Mouse (Mus musculus): ENCODE results near the gene Rarg. TPM values are rescaled to one million over a fixed set of nuclear protein-coding genes. Genes with fewer than 3 reads are reported as not detected.
A peak's percentile ranks its signal among the peaks of the same experiment; 100 is the strongest.

Rarg gene
- polyA plus RNA-seq, 1 experiment from 2014 or later = 32.0 TPM

DNA sequence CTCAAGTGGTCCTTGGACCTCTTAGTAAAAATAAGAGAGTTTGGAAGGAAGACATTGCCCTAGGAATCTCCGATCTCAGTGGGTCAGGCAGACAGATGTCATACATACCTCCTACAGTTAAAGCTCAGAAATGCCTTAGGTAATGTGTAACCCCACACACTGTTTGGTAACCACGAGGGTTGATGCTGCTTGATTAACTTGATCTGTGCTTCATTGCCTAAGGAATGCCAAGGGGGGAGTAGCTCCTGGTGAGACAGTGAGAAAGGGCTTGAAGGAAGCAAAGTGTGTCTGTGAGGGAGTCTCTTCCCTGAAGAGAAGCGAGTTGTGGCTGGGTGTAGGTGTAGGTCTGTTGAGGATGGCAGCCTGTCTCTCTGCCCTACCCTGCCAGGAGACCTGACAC is 50.0 kb downstream of the Rarg start:
- DNase-seq (ENCODE audit: low read depth, low spot score) (no peak), ATAC-seq (peak; percentile 59)
- POLR2A ChIA-PET = interaction anchor here (0.9 to 1.1 kb wide), 3 partner anchors 14 to 96 kb away, joined by 4 to 5 read pairs (median 4); no protein-coding TSS in a partner anchor
- CTCF ChIA-PET = interaction anchor here (0.9 to 11.5 kb wide), 5 partner anchors 15 to 40 kb away, joined by 3 to 59 read pairs (median 3); no protein-coding TSS in a partner anchor
- in situ Hi-C loops (cut with MboI; ENCODE audit: low pct_unique_long_range_greater_than_20kb) = no loop called here
- no peaks in the 10 kb centered on the region for H3K27me3 ChIP-seq
- no peak for TF ChIP-seq CTCF (IDR thresholded peaks at IDR 0.05)

DNA sequence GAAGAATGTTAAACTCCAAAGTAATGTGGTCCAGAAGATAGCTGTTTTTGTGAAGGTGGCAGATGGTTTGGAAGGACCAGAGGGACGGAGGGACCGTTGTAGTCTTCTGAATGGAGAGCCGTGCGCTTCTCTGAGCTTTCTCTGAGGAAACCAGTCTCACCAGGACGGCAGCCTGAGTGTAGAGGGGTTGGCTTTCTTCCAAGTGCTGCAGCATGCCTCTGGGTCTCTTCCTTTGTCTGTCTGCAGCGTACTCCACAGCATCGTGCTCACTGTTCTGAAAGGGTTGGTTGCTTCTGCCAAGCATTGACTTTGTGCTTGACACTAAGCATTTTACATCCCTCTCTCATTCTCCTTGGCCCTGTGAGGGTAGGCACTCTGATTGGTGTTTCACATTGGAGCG is 51.5 kb downstream of the Rarg start:
- no peak for TF ChIP-seq CTCF (IDR thresholded peaks at IDR 0.05)
- DNase-seq (ENCODE audit: low read depth, low spot score) (no peak), ATAC-seq (no peak)
- ChIA-PET POLR2A (no interaction called here), CTCF (interaction anchor here (1.0 to 11.5 kb wide), 4 partner anchors 11 to 28 kb away, joined by 3 to 59 read pairs (median 8); no protein-coding TSS in a partner anchor)
- H3K27me3 ChIP-seq = no peaks in the 10 kb centered on the region
- in situ Hi-C loops (cut with MboI; ENCODE audit: low pct_unique_long_range_greater_than_20kb) = no loop called here

DNA sequence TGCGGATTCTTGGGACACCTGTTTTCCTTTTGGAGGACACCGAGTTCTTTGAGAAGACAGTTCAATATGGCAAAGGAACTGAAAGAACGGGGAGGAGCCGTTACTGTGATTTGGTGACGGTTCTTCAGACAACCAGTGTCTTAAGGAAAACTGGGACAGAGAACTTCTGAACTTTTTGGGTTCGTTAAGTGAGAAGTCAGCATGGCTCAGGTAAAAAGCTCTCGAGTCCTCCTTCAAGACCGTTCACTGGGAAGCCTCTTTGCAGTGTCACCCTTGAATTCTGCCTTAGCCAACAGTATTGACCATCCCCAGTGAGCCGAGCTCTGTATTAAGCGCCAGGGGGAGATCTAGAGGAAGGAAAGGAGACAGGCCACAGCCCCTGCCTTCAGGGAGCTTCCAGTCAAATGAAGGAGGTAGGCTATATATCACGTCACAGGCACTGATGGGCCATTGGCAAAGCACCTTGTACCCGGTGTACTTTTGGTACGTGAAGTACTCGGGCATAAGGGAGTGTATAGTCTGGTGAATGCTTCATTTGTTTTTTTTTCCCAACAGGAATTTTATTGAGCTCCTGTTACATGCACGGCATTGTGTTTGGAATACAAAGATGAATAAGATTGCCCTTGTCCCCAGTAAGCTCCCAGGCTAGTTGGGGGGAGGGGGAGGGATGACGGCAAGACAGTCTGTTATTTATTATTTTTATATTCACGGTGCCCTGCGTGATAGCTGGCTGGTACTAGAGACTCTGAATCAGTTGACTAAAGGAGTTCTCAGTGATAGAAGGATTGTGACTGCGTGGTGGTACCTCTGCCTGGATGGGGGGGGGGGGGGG is 52.4 kb downstream of the Rarg start, which contains the start of gene Csad:
Csad (minus strand) TSS at position 51 of the 832 bp plus-strand sequence.
- ATAC-seq (no peak), DNase-seq (ENCODE audit: low read depth, low spot score) (no peak)
- ChIA-PET POLR2A (interaction anchor here (0.7 to 2.1 kb wide), 6 partner anchors 8 to 54 kb away, joined by 3 to 14 read pairs (median 4); no protein-coding TSS in a partner anchor), CTCF (interaction anchor here (1.1 to 11.5 kb wide), 4 partner anchors 20 to 41 kb away, joined by 3 to 59 read pairs (median 8); no protein-coding TSS in a partner anchor)
- H3K27me3 ChIP-seq = no peaks in the 10 kb centered on the region
- in situ Hi-C loops (cut with MboI; ENCODE audit: low pct_unique_long_range_greater_than_20kb) = no loop called here
- no peak for TF ChIP-seq CTCF (IDR thresholded peaks at IDR 0.05)

DNA sequence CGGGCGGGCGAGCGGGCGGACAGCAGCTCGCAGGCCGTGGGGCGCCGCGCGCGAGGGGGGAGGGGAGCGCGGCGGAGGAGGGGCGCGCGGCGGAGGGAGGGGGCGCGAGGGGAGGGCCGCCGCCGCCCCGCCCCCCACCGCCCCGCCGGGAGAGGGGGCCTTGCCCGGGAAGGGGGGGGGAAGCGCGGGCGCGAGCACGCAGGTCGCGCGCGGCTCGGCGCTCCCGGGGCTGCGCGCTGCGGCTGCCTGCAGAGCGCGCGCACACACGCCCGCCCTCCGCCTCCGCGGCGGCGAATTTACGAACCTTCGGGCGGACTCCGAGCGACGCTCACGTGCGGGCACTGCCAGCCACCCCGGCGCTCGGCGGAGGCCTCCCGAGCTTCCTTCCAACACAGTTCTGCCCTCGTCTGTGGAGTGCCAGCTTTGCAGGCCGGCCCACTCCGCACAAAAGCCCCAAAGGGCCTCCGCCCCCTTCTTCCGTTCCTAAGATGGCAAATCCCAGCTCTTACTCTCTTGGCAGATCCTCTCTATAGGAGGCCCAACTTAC is 53.4 kb downstream of the Rarg start:
- CTCF ChIA-PET = interaction anchor here (1.1 to 11.5 kb wide), 4 partner anchors 21 to 42 kb away, joined by 3 to 59 read pairs (median 8); no protein-coding TSS in a partner anchor
- no peaks in the 10 kb centered on the region for H3K27me3 ChIP-seq
- in situ Hi-C loops (cut with MboI; ENCODE audit: low pct_unique_long_range_greater_than_20kb) = no loop called here
- no peak for TF ChIP-seq CTCF (IDR thresholded peaks at IDR 0.05)
- ATAC-seq (peak; percentile 58), DNase-seq (ENCODE audit: low read depth, low spot score) (no peak)
- POLR2A ChIA-PET = interaction anchor here (0.8 to 2.1 kb wide), 6 partner anchors 11 to 55 kb away, joined by 3 to 14 read pairs (median 4); no protein-coding TSS in a partner anchor

DNA sequence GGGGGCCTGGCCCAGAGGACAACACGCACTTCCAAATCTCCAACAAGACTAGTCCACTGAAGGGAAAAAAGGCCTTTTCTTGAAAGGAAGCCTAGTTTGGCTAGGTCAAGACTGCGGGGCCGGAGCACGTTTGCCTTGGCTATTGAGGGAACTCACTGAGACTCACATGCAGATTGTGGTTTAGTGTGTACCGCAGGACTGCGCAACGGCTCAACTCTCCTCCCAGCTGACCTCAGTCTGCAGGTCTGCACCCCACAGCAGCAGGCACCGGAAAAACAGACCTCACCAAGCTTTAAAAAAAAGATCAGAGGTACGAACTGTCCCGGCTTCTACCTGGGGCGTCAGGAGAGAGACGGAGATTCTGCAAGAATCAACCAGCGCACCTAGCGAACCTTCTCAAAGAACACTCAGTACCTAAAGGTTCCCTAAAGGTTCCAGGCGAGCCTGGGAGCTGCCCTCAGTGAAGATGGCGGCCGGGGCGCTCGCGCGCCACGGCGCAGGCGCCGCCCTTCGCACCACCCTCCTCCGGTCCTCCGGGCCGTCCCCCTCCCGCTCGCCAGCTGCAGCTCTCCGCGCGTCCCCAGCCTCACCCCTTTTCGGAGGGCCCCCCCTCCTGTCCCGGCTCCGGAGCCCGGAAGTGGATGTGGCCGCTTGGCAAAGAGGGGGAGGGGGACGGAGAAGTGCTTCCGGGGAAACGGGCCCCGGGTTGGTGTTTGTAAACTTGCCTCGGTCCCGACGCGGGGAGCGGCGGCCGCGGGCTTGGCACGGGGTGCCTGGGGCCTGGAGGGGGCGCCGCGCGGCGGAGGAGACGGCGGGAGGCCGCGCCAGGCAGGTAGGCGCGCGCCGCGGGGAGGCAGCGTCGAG is 54.1 kb downstream of the Rarg start, which contains the start of gene Zfp740:
Zfp740 (plus strand) TSS at position 279 of the 864 bp plus-strand sequence.
- POLR2A ChIA-PET = interaction anchor here (0.8 to 2.1 kb wide), 4 partner anchors 10 to 48 kb away, joined by 3 to 14 read pairs (median 4); no protein-coding TSS in a partner anchor

DNA sequence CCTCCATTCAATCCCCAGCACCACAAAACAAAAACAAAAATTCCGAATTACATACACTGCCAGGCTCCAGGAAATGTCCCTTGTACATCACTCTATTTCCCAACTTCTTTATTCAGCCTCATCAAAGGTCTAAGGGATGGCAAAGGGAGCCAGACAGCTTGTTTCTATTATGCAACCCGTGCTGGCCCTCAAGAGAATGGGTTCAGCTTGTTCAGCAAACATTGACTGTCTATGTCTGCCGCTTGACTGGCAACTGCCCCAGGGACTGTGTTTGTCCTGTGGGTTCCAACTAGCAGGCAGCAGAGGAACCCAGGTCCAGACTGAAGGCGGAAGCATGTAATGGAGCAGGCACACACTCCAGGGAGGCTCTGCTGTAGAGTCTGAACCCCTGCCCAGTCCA is 58.5 kb downstream of the Rarg start:
- ATAC-seq (no peak), DNase-seq (ENCODE audit: low read depth, low spot score) (no peak)
- H3K27me3 ChIP-seq = no peaks in the 10 kb centered on the region
- in situ Hi-C loops (cut with MboI; ENCODE audit: low pct_unique_long_range_greater_than_20kb) = no loop called here
- TF ChIP-seq CTCF (IDR thresholded peaks at IDR 0.05) = no peak
- ChIA-PET CTCF (interaction anchor here (1.3 kb wide), 1 partner anchor 26 kb away, joined by 3 read pairs; no protein-coding TSS in a partner anchor), POLR2A (interaction anchor here (0.6 kb wide), 1 partner anchor 13 kb away, joined by 3 read pairs; no protein-coding TSS in a partner anchor)

More for the DNA sequence above, 54.1 kb downstream of the Rarg start, which contains the start of gene Zfp740:
- CTCF ChIA-PET = interaction anchor here (2.6 to 11.5 kb wide), 2 partner anchors 22 to 26 kb away, joined by 9 to 59 read pairs; no protein-coding TSS in a partner anchor
- ATAC-seq (peak; percentile 52), DNase-seq (ENCODE audit: low read depth, low spot score) (peak; percentile 83)
- in situ Hi-C loops (cut with MboI; ENCODE audit: low pct_unique_long_range_greater_than_20kb) = no loop called here
- no peak for TF ChIP-seq CTCF (IDR thresholded peaks at IDR 0.05)
- no peaks in the 10 kb centered on the region for H3K27me3 ChIP-seq

DNA sequence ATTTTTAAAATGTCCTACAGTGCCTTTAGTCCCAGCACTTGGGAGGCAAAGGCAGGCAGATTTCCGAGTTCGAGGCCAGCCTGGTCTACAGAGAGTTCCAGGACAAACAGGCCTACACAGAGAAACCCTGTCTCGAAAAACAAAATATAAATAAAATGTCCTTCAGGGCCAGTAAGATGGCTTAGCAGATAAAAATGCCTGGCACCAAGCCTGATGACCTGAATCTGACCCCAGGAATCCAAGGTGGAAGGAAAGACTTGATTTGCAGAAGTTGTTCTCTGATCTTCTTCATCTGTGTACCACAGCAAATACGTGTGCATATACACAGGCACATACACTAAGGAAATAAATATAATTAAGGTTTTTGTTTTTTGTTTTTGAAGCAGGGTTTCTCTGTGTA is 61.9 kb downstream of the Rarg start:
- ChIA-PET POLR2A (no interaction called here), CTCF (no interaction called here)
- no peaks in the 10 kb centered on the region for H3K27me3 ChIP-seq
- ATAC-seq (no peak), DNase-seq (ENCODE audit: low read depth, low spot score) (no peak)
- in situ Hi-C loops (cut with MboI; ENCODE audit: low pct_unique_long_range_greater_than_20kb) = no loop called here
- TF ChIP-seq CTCF (IDR thresholded peaks at IDR 0.05) = no peak

DNA sequence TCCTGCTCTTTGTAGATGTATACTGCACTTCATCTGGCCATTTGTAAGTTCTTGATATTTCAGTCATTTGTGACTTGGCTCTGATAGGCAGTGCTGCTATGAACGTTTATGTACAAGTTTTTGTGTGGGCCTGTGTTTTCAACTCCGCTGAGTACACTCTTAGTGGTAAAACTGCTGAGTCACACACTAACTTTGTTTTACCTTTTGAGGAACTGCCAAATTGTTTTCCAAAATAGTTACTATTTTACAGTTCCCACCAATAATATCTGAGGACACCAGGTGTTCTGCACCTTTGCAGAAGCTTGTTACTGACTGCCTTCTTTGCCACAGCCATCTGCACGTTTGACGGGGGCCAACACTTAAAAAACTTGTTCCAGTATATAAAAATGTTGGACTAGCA is 62.9 kb downstream of the Rarg start:
- POLR2A ChIA-PET = interaction anchor here (3.3 kb wide), 1 partner anchor 9 kb away, joined by 14 read pairs; the partner anchor contains the start of genes Csad and Zfp740
- in situ Hi-C loops (cut with MboI; ENCODE audit: low pct_unique_long_range_greater_than_20kb) = no loop called here
- no peak for DNase-seq (ENCODE audit: low read depth, low spot score)
- CTCF ChIA-PET = interaction anchor here (1.1 to 2.1 kb wide), 4 partner anchors 10 to 46 kb away, joined by 3 to 9 read pairs (median 4); no protein-coding TSS in a partner anchor
- ATAC-seq = no peak
- no peaks in the 10 kb centered on the region for H3K27me3 ChIP-seq
- no peak for TF ChIP-seq CTCF (IDR thresholded peaks at IDR 0.05)

DNA sequence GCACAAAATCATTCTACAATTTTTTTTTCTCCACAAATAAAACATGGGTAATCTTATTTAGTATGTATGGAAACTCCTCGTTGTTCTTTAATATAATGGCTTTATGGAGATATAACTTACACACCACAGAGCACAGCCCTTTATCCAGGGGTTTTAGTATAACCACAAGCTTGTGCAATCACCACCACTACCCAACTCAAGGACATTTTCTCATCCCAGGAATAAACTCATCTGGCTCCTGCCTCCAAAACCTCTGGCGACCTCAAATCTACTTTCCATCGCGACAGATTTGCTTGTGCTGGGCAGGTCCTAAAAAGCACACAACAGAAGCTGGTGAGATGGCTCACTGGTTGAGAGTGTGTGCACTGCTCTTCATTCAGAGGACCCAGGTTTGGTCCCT is 63.7 kb downstream of the Rarg start:
- in situ Hi-C loops (cut with MboI; ENCODE audit: low pct_unique_long_range_greater_than_20kb) = no loop called here

More for the DNA sequence above, 63.7 kb downstream of the Rarg start:
- no peak for TF ChIP-seq CTCF (IDR thresholded peaks at IDR 0.05)
- DNase-seq (ENCODE audit: low read depth, low spot score) (no peak), ATAC-seq (no peak)
- ChIA-PET CTCF (interaction anchor here (1.0 to 2.1 kb wide), 5 partner anchors 9 to 46 kb away, joined by 3 to 9 read pairs (median 4); no protein-coding TSS in a partner anchor), POLR2A (interaction anchor here (0.6 to 3.3 kb wide), 3 partner anchors 10 to 128 kb away, joined by 3 to 14 read pairs (median 5); partner anchors contain the start of genes Csad and Zfp740)
- H3K27me3 ChIP-seq = no peaks in the 10 kb centered on the region
